Mouse (Mus musculus) embryo, embryonic 11.5 days (tissue): ENCODE measurements at regions not wholly inside any gene's neighbourhood (a gene's known extent, or its start where the extent isn't known, plus 50 kb on each side); places are given as distances from the start of the nearest gene placed in this dataset.
"Not testable (repeated sequence)": the region's sequence is repeated elsewhere in the genome, so short reads cannot be mapped to it uniquely, and the experiment has no call there.

Source experiments
- DNase-seq: peaks from one replicate; pipeline ENCODE4 v3.0.0-alpha.2; 2012; ENCODE audit warnings: low read depth, low spot score

DNA sequence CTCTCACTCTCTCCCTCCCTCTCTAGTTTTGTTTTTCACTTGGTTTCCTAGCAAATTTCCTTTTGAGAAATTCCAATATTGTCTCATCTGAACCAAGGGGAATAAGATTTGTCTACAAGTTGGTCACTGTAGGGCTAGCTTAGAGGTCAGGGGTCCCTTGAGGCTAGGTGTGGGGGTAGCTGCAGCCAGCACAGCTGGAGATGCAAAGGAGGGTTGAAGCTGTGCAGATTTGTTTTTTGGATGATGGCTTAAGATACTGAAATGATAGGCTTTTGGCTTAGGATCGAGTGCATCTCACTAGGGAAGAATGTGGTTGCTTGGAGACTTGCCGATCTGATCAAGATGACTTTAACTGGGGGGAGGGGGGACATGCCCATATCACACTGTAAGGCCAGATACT, 88.3 kb upstream of the Tmem28 start:
- DNase-seq, result no peak

GRCm38 (mm10) chrX:99725101-99725500, 95.7 kb upstream of the Tmem28 start:
- peak; percentile 8 for DNase-seq

- DNase-seq, result no peak
These were observed 125.5 kb upstream of the Tmem28 start for GRCm38 (mm10) chrX:99695366-99695765.

DNA sequence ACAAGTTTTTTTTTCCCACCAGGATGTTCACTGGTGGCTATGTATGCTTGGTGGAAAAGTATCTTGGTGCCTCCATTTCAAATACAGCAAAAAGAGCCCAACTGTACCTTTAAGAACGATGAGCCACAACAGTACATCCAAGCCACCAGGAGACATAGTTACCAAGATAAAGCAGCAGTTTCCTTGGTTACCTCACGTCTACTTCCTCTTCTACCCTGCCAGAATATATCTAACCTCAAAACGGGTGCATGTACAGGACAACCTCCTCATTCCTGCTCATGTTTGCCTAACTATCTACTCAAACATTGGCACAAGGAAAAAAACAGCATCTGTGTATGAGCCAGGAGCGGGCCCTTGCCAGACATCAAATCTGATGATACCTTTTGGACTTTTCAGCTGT, 129.8 kb upstream of the Tmem28 start:
- DNase-seq, result no peak

DNA sequence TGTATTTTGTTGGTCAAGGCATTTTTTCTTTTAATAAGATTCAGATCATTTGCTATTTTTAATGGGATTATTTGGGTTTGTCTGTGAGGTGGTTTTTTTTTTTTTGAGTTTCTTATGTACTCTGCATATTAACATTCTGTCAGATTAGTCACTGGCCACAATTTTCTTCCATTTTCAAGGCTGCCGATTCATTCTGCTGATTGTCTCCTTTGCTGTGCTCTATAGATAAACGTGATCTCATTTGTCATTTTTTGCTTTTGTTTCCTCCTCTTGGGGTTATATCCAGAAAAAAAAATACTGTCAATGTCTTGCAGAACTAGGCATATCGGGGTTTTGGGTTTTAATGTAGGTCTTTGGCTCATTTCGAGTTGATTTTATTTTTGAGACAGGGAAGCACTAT, 131.1 kb upstream of the Tmem28 start:
- DNase-seq, result no peak

GRCm38 (mm10) chrX:99682491-99682890, 138.3 kb upstream of the Tmem28 start:
- DNase-seq, result not testable (repeated sequence)

DNA sequence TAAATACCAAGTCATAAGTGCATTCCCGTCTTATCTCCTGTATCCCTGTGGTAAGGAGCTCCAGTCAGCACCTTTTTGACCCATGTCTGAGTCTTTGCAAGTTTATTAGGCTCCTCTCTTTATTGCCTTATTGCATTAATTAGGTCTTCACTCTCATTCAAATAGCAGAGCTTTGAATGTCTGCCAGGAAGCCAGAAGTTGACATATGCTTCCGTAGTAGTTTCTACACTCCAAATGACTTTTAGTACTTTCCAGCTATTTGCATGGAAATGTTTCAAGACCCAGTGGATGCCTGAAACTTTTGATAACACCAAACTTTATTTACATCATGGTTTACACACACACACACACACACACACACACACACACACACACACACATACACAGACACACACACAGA, 153.2 kb upstream of the Tmem28 start:
- DNase-seq, result no peak

- DNase-seq, result no peak
These were observed 158.3 kb upstream of the Tmem28 start for GRCm38 (mm10) chrX:99662566-99662965.

DNA sequence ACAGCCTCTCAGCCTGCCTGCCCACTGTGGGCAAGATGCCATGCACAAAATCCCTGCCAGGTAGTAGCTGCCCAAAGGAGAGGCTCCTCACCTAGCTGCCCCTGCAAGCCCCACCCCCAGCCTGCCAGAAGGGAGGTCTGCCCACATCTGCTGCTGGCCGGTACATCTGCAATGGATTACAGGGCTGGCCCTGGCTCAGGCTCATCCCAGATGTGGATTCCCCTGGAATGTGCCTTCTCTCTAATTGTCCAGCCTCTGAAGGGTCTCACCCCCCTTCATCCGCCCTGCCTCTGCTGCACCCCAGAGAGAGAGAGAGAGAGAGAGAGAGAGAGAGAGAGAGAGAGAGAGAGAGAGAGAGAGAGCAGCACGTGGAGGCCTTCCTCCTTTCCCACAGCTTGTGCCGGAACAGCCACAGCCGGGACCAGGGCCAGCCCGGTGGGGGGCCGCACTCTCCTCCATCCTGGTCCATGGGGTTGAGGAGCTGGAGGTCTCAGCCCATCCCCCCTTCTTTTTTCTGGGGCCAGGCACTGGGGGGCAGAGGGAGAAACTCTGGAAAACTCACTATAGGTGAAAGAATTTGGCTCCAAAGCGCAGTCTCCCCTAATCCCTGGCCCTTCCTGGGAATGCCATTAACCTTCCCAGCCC, 161.2 kb upstream of the Tmem28 start:
- no peak for DNase-seq

GRCm38 (mm10) chrX:99657790-99658451, 162.9 kb upstream of the Tmem28 start:
- DNase-seq, result peak; percentile 58

GRCm38 (mm10) chrX:99656988-99657387, 163.8 kb upstream of the Tmem28 start:
- no peak for DNase-seq

DNA sequence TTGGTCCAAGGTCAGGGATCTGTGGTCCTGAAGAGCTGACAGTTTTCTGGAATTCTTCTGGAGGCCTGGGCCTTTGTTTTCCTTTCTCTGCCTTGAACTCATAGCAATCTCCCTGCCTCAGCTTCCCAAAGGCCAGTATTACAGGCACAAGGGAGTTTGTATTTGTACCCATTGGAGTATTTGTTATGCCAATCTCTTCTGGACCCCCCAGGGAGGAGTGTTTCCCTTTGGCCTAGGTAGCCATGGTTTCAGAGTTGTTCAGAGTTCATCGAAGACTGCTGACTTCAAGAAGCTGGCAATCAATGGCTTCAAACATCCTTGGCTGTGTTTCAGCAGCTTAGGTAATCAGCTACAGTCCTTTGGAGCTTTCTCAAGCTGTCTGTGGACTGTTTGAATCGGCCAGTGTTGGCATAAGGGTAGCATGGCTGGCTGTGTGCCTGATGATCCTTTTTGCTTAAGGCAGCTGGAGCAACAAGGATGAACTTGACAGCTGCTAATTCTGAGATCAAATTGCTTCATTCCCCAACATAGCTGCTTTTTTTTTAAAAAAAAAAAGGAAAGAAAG, 161.2 kb upstream of the Pja1 start:
- DNase-seq, result no peak

GRCm38 (mm10) chrX:99624515-99625179, 153.6 kb upstream of the Pja1 start:
- no peak for DNase-seq

DNA sequence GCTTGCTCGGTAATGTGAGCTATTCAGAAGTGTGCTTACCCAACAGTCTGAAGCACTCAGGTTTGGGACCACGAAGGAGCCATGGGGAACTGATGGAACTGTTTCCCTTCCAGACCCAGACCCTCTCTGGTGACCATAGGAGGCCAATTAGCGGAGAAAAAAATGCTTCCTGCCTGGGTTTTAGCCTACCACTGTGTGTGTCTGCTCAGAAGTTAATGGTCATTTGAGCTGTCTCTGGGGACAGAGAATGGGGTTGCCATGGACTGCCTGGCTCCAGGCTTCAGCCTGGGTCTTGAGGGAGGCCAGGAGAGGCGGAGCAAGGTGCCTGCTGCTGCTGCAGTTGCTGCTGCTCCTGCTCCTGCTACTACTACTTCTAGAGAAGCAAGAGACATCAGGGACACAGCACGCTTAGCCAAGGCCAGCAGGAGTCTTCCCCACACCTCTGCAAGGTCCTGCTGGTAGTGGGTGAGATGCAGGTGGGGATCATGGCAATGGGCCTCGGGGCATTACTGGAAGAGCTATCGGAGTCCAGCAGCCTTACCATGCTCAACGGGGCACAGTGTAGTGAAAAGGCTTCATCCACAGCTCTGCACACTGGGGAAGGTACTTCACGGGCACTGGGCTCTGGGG, 141.2 kb upstream of the Pja1 start:
- no peak for DNase-seq

DNA sequence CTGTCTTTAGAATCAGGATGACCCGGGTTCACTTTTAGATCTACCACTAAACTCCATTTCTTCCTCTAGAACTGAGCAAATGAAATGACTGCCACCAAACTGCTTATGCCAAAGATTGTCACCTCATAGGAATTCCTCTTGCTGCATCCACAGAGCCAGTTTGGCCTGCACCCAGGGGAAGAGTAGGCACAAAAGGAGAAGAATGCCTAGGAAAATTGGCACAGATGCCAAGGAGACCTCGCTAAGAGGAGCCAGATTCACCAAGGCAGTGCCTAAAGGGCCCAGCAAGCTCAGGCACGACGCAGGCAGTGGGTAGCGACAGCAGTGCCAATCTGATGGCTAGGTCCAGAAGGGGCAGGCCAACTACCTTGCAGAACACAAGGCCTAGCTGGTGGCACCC, 139.0 kb upstream of the Pja1 start:
- DNase-seq, result no peak

GRCm38 (mm10) chrX:99609591-99609990, 138.5 kb upstream of the Pja1 start:
- no peak for DNase-seq

- no peak for DNase-seq
These were observed 137.2 kb upstream of the Pja1 start for GRCm38 (mm10) chrX:99608284-99608692.

DNA sequence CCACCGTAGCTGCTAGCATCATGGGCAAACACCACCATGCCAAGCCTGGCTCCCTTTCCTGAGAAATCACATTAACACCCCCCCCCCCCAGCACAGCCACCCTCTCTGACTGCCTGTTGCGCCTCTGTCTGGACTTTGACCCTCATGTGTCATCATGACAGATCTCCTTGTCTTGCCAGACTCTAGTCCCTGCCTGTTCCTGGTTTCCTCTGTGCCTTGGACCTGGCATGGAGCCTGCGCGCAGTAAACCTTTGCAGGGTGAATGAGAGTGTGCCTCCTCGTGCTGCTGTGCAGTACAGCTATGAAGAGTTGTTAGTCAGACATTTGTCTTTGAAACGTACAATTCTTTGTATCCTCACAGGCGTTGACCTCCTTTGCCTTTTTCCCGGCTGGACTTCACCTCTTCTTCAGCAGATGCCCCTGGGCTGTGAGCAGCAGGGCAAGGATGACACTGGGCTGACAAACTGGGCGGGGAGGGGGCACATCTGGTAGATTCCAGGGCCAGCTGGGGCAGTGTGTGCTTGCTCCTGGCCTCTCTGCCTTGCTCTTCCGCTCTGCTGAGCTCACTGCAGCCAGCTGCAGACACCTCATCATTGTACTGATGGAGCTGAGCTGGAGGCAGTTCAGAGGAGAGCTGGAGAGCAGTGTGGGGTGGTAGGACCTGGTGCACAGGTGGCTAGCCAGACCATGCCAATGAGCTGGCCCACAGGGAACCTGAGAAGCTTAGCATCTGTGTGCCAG, 134.2 kb upstream of the Pja1 start:
- no peak for DNase-seq

GRCm38 (mm10) chrX:99603714-99604113, 132.6 kb upstream of the Pja1 start:
- DNase-seq, result no peak

DNA sequence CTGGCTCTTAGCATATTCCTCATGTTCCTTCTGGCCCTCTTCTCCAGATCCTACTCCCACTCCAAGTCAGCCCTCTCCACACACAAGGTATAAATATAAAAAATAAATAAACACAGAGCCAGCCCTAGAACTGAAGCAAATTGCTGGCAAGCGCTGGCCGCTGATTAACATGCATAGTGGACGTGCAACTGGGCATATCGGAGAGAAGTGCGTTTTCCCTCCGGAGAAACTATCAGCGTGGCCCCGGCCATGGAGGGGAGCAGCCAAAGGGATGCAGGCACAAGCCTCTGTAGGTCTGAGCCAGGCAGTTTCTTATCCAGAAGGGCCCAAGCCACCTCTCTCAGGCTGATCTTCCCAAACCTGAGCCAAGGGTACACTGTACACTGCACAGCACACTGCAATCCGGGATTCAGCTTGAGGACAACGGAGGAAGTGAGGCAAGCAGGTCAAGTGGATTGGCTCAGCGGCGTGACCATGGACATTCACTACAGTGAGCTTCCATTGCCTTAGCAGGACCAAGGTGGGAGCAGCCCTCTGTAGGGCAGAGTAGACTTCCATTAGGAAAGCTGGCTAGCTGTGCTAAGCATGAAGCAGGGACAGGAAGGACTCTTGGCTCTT, 131.3 kb upstream of the Pja1 start:
- DNase-seq, result no peak

GRCm38 (mm10) chrX:99595493-99595892, 124.4 kb upstream of the Pja1 start:
- no peak for DNase-seq
